Mouse (Mus musculus) MEL (cell line): ENCODE measurements around the gene Trim65. TPM values are rescaled to one million over a fixed set of nuclear protein-coding genes. Genes with fewer than 3 reads are reported as not detected.

Source experiments
- DNase-seq: peaks from one replicate; pipeline ENCODE4 v3.0.0; 2011; ENCODE audit warnings: low read depth, low spot score
- H3K27ac ChIP-seq: 2 replicates; pipeline ENCODE4 v1.5.1; 2012; ENCODE audit warnings: low read depth, mild to moderate bottlenecking, control low read depth, low read length, moderate library complexity; ENCODE audit not compliant: control insufficient read depth
- H3K27me3 ChIP-seq, 2 experiments: fragments of 150-350 bp in 1 of 2; sonication (generic) in 1 of 2; 2 replicates each; pipeline ENCODE4 v1.6.1; 2012; ENCODE audit warnings: low read length in 2 of 2, mild to moderate bottlenecking in 2 of 2, improper control_type of control experiment in 1 of 2, moderate library complexity in 1 of 2; ENCODE audit not compliant: insufficient read depth in 2 of 2, control insufficient read depth in 1 of 2
- H3K36me3 ChIP-seq, 2 experiments: 2 replicates each; pipeline ENCODE4 v1.6.1; 2012 to 2014; ENCODE audit warnings: low read length in 2 of 2, improper control_type of control experiment in 1 of 2, inconsistent platforms in 1 of 2, mild to moderate bottlenecking in 1 of 2; ENCODE audit not compliant: insufficient read depth in 2 of 2, control insufficient read depth in 1 of 2
- H3K4me1 ChIP-seq, 2 experiments: fragments of 150-350 bp in 1 of 2; sonication (generic) in 1 of 2; 2 replicates each; pipeline ENCODE4 v1.6.1; 2012; ENCODE audit warnings: low read length in 2 of 2, improper control_type of control experiment in 1 of 2, mild to moderate bottlenecking in 1 of 2; ENCODE audit not compliant: insufficient read depth in 2 of 2, control insufficient read depth in 1 of 2
- H3K4me3 ChIP-seq, 2 experiments: fragments of 150-350 bp in 1 of 2; sonication (generic) in 1 of 2; 2 replicates each; pipeline ENCODE4 v1.5.1; 2012; ENCODE audit warnings: low read depth in 2 of 2, low read length in 2 of 2, mild to moderate bottlenecking in 2 of 2, moderate library complexity in 2 of 2, control low read depth in 1 of 2, improper control_type of control experiment in 1 of 2; ENCODE audit not compliant: control insufficient read depth in 1 of 2, insufficient read depth in 1 of 2
- H3K79me2 ChIP-seq: 2 replicates; pipeline ENCODE4 v1.6.1; 2012; ENCODE audit warnings: mild to moderate bottlenecking, low read length, moderate library complexity; ENCODE audit not compliant: control insufficient read depth, poor library complexity, insufficient read depth
- H3K9ac ChIP-seq: 2 replicates; pipeline ENCODE4 v1.6.1; 2012; ENCODE audit warnings: low read depth, mild to moderate bottlenecking, control low read depth, low read length, moderate library complexity; ENCODE audit not compliant: control insufficient read depth, poor library complexity, severe bottlenecking
- H3K9me3 ChIP-seq: fragments of 150-350 bp; sonication (generic); replicated peaks from 2 replicates; pipeline ENCODE4 v1.6.1; 2012; ENCODE audit warnings: mild to moderate bottlenecking, low read length, improper control_type of control experiment, moderate library complexity; ENCODE audit not compliant: insufficient read depth
- BHLHE40 ChIP-seq: IDR thresholded peaks from 2 replicates; pipeline ENCODE4 v1.6.1; 2012; ENCODE audit warnings: low read depth, mild to moderate bottlenecking, inconsistent platforms, low read length, improper control_type of control experiment, borderline replicate concordance
- CHD2 ChIP-seq: IDR thresholded peaks from 2 replicates; pipeline ENCODE4 v1.6.1; 2011; ENCODE audit warnings: low read length, improper control_type of control experiment
- CTCF ChIP-seq, 3 experiments: IDR thresholded peaks in 2 of 3; conservative IDR thresholded peaks in 1 of 3; 2 replicates each; pipeline ENCODE4 v1.5.1; 2011 to 2012; ENCODE audit warnings: low read length in 3 of 3, low read depth in 2 of 3, mild to moderate bottlenecking in 2 of 3, improper control_type of control experiment in 1 of 3, inconsistent platforms in 1 of 3, mixed read lengths in 1 of 3, moderate library complexity in 1 of 3; ENCODE audit not compliant: control insufficient read depth in 1 of 3, insufficient read depth in 1 of 3, poor library complexity in 1 of 3, severe bottlenecking in 1 of 3
- E2F4 ChIP-seq: IDR thresholded peaks from 2 replicates; pipeline ENCODE4 v1.6.1; 2011; ENCODE audit warnings: low read depth, low read length, improper control_type of control experiment, borderline replicate concordance
- ELF1 ChIP-seq: IDR thresholded peaks from 2 replicates; pipeline ENCODE4 v1.6.1; 2014; ENCODE audit warnings: low read depth, mild to moderate bottlenecking, inconsistent platforms, low read length, improper control_type of control experiment, moderate library complexity
- EP300 ChIP-seq, 2 experiments: IDR thresholded peaks; 2 replicates each; pipeline ENCODE4 v1.6.1; 2011; ENCODE audit warnings: improper control_type of control experiment in 2 of 2, low read length in 2 of 2, low read depth in 1 of 2, mild to moderate bottlenecking in 1 of 2
- ETS1 ChIP-seq: IDR thresholded peaks from 2 replicates; pipeline ENCODE4 v1.6.1; 2012; ENCODE audit warnings: low read depth, mild to moderate bottlenecking, inconsistent platforms, low read length, improper control_type of control experiment, moderate library complexity
- GATA1 ChIP-seq: IDR thresholded peaks from 2 replicates; pipeline ENCODE4 v1.6.1; 2011; ENCODE audit warnings: low read depth, low read length, improper control_type of control experiment
- JUND ChIP-seq: IDR thresholded peaks from 2 replicates; pipeline ENCODE4 v1.6.1; 2011; ENCODE audit warnings: low read depth, mild to moderate bottlenecking, improper control_type of control experiment, low read length
- KAT2A ChIP-seq: conservative IDR thresholded peaks from 2 replicates; pipeline ENCODE4 v1.6.1; 2012; ENCODE audit warnings: low read depth, low read length, improper control_type of control experiment, inconsistent platforms
- MAFK ChIP-seq: IDR thresholded peaks from 2 replicates; pipeline ENCODE4 v1.6.1; 2011; ENCODE audit warnings: low read depth, mild to moderate bottlenecking, low read length, improper control_type of control experiment, borderline replicate concordance
- MAZ ChIP-seq: IDR thresholded peaks from 2 replicates; pipeline ENCODE4 v1.6.1; 2012; ENCODE audit warnings: low read depth, mild to moderate bottlenecking, inconsistent platforms, low read length, improper control_type of control experiment
- MEF2A ChIP-seq: IDR thresholded peaks from 2 replicates; pipeline ENCODE4 v1.6.1; 2014; ENCODE audit warnings: low read depth, mild to moderate bottlenecking, inconsistent platforms, low read length, improper control_type of control experiment; ENCODE audit not compliant: poor library complexity, insufficient replicate concordance, severe bottlenecking; ENCODE audit errors: extremely low read depth
- MXI1 ChIP-seq: IDR thresholded peaks from 2 replicates; pipeline ENCODE4 v1.6.1; 2011; ENCODE audit warnings: mild to moderate bottlenecking, low read depth, low read length, improper control_type of control experiment
- MYB ChIP-seq: IDR thresholded peaks from 2 replicates; pipeline ENCODE4 v1.6.1; 2011; ENCODE audit warnings: mild to moderate bottlenecking, low read depth, low read length, improper control_type of control experiment
- MYC ChIP-seq: IDR thresholded peaks from 2 replicates; pipeline ENCODE4 v1.6.1; 2011; ENCODE audit warnings: low read depth, mild to moderate bottlenecking, low read length, improper control_type of control experiment, moderate library complexity
- POLR2AphosphoS5 ChIP-seq: IDR thresholded peaks from 2 replicates; pipeline ENCODE4 v1.6.1; 2012; ENCODE audit warnings: low read depth, borderline replicate concordance, mild to moderate bottlenecking, inconsistent platforms, low read length, moderate library complexity, mixed read lengths
- RAD21 ChIP-seq: IDR thresholded peaks from 2 replicates; pipeline ENCODE4 v1.6.1; 2011; ENCODE audit warnings: mild to moderate bottlenecking, low read depth, low read length, improper control_type of control experiment
- RCOR1 ChIP-seq: IDR thresholded peaks from 2 replicates; pipeline ENCODE4 v1.6.1; 2012; ENCODE audit warnings: low read depth, mild to moderate bottlenecking, inconsistent platforms, low read length, improper control_type of control experiment
- SIN3A ChIP-seq: IDR thresholded peaks from 2 replicates; pipeline ENCODE4 v1.6.1; 2012; ENCODE audit warnings: low read length, improper control_type of control experiment, inconsistent platforms
- TAL1 ChIP-seq: IDR thresholded peaks from 2 replicates; pipeline ENCODE4 v1.6.1; 2012; ENCODE audit warnings: mild to moderate bottlenecking, inconsistent platforms, low read length, moderate library complexity, mixed read lengths
- TBP ChIP-seq: IDR thresholded peaks from 2 replicates; pipeline ENCODE4 v1.8.0; 2011; ENCODE audit warnings: low read depth, low read length, improper control_type of control experiment
- TCF12 ChIP-seq: IDR thresholded peaks from 2 replicates; pipeline ENCODE4 v1.6.1; 2014; ENCODE audit warnings: low read depth, mild to moderate bottlenecking, inconsistent platforms, low read length, improper control_type of control experiment, moderate library complexity
- UBTF ChIP-seq: IDR thresholded peaks from 2 replicates; pipeline ENCODE4 v1.6.1; 2012; ENCODE audit warnings: low read depth, mild to moderate bottlenecking, inconsistent platforms, low read length, improper control_type of control experiment, moderate library complexity, borderline replicate concordance; ENCODE audit not compliant: insufficient read depth
- USF2 ChIP-seq, 2 experiments: IDR thresholded peaks; 2 replicates each; pipeline ENCODE4 v1.6.1; 2011 to 2012; ENCODE audit warnings: improper control_type of control experiment in 2 of 2, low read length in 2 of 2, borderline replicate concordance in 1 of 2, inconsistent platforms in 1 of 2, low read depth in 1 of 2, mild to moderate bottlenecking in 1 of 2; ENCODE audit not compliant: insufficient read depth in 1 of 2
- ZKSCAN1 ChIP-seq: IDR thresholded peaks from 2 replicates; pipeline ENCODE4 v1.6.1; 2012; ENCODE audit warnings: low read depth, mild to moderate bottlenecking, inconsistent platforms, low read length, improper control_type of control experiment, moderate library complexity
- ZMIZ1 ChIP-seq: IDR thresholded peaks from 2 replicates; pipeline ENCODE4 v1.6.1; 2012; ENCODE audit warnings: low read depth, mild to moderate bottlenecking, inconsistent platforms, low read length, improper control_type of control experiment, moderate library complexity
- ZNF384 ChIP-seq: IDR thresholded peaks from 2 replicates; pipeline ENCODE4 v1.6.1; 2012; ENCODE audit warnings: low read depth, mild to moderate bottlenecking, inconsistent platforms, low read length, improper control_type of control experiment
- polyA plus RNA-seq, 2 experiments: library from polyadenylated mRNA; stranded (reverse) in 1 of 2; unstranded in 1 of 2; fragments of >175 nt in 1 of 2; fragments of >200 nt in 1 of 2; gene quantifications; 2 replicates each; pipeline versions ENCODE4 v1.2.1 to v1.2.4; 2012; ENCODE audit warnings: low replicate concordance in 2 of 2, low read depth in 1 of 2; ENCODE audit not compliant: insufficient read length in 2 of 2, insufficient read depth in 1 of 2, missing spikeins in 1 of 2
- total RNA-seq: library from RNA; depleted of rRNA; stranded (reverse); fragments of 300-350 nt; gene quantifications from 2 replicates; pipeline ENCODE4 v1.2.3, GENCODE M21; 2012

The Trim65 gene
- total and polyA plus RNA-seq, 3 experiments = 8.8 to 10.7 TPM; not detected in 1

DNA sequence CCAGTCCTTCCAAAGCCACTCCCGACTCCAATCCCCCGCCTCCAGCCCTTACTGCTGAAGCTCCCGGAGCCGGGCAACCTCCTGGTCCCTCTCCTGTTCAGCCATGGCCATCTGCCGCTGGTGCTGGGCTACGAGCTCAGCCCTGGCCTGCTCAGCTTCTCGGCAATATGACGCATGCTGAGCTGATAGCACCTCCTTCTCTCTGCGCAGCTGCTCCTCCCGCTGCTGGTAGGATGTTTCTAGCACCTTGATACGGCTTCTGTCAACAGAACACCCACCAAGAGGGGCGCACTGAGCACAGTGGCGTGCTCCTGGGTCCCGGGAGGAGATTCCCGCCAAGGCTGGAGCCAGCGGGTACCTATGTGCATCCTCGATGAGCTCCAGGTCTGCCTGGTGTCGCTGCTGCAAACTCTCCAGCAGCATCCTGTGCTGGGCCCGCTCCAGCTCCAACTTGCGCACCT lies 17.9 kb upstream of the Trim65 start:
- H3K27ac ChIP-seq = no peak overlapping the region
- H3K9me3 ChIP-seq = no peaks in the 10 kb centered on the region
- no peak for TF ChIP-seq ZNF384
- no peak for TF ChIP-seq GATA1
- TF ChIP-seq UBTF = no peak
- no peak for TF ChIP-seq KAT2A
- TF ChIP-seq RAD21 = no peak
- TF ChIP-seq MXI1 = no peak
- no peak for TF ChIP-seq ELF1
- no peak for TF ChIP-seq ZKSCAN1
- no peak for TF ChIP-seq MAFK
- no peak for TF ChIP-seq TBP
- no peak for TF ChIP-seq MYC
- no peak for TF ChIP-seq CTCF (IDR thresholded peaks at IDR 0.05 in 2 of 3, conservative IDR thresholded peaks at IDR 0.05 in 1 of 3; ENCODE audit: control insufficient read depth in 1 of 3, insufficient read depth in 1 of 3, low read depth in 2 of 3, low read length in 3 of 3, poor library complexity in 1 of 3, severe bottlenecking in 1 of 3)
- no peak for TF ChIP-seq USF2 (IDR thresholded peaks at IDR 0.05; ENCODE audit: borderline replicate concordance in 1 of 2, insufficient read depth in 1 of 2, low read depth in 1 of 2, low read length in 2 of 2)
- TF ChIP-seq E2F4 = no peak
- TF ChIP-seq BHLHE40 = no peak
- TF ChIP-seq JUND = no peak
- no peak for TF ChIP-seq MYB
- no peak for TF ChIP-seq TCF12
- TF ChIP-seq EP300 (IDR thresholded peaks at IDR 0.05; ENCODE audit: low read depth in 1 of 2, low read length in 2 of 2) = no peak
- no peak for TF ChIP-seq RCOR1
- H3K4me1 ChIP-seq = no peaks in the 10 kb centered on the region
- no peaks in the 10 kb centered on the region for H3K27me3 ChIP-seq
- DNase-seq = no peak
- no peaks in the 10 kb centered on the region for H3K79me2 ChIP-seq
- H3K36me3 ChIP-seq = peaks cover 0 to 4% of the 10 kb centered on the region in 2 experiments; a peak in 1 of 4 replicates
- H3K9ac ChIP-seq = no peak overlapping the region
- H3K4me3 ChIP-seq = no peak overlapping the region

GRCm38 (mm10) chr11:116146294-116146985 lies 15.5 kb upstream of the Trim65 start:
- DNase-seq = no peak
- no peak overlapping the region for H3K4me3 ChIP-seq
- peaks cover 4 to 12% of the 10 kb centered on the region in 2 experiments; a peak in 3 of 4 replicates for H3K36me3 ChIP-seq
- H3K79me2 ChIP-seq = no peaks in the 10 kb centered on the region
- H3K9me3 ChIP-seq = no peaks in the 10 kb centered on the region
- H3K4me1 ChIP-seq = peaks cover 6 to 18% of the 10 kb centered on the region in 2 experiments; a peak in 3 of 4 replicates
- H3K27me3 ChIP-seq = no peaks in the 10 kb centered on the region
- no peak overlapping the region for H3K9ac ChIP-seq
- no peak for TF ChIP-seq ELF1
- TF ChIP-seq POLR2AphosphoS5 = no peak
- no peak for TF ChIP-seq ZMIZ1
- TF ChIP-seq ETS1 = no peak
- TF ChIP-seq SIN3A = no peak
- TF ChIP-seq MXI1 = no peak
- TF ChIP-seq MEF2A = no peak
- no peak for TF ChIP-seq RCOR1
- no peak for TF ChIP-seq KAT2A
- TF ChIP-seq CHD2 = no peak
- TF ChIP-seq MAZ = no peak
- TF ChIP-seq USF2 (IDR thresholded peaks at IDR 0.05; ENCODE audit: borderline replicate concordance in 1 of 2, insufficient read depth in 1 of 2, low read depth in 1 of 2, low read length in 2 of 2) = no peak
- no peak for TF ChIP-seq MYC
- no peak for TF ChIP-seq TAL1
- TF ChIP-seq MAFK = no peak
- no peak overlapping the region for H3K27ac ChIP-seq
